Mouse (Mus musculus) macrophage (primary cell): ENCODE results near the gene Smim4. TPM values are rescaled to one million over a fixed set of nuclear protein-coding genes. Genes with fewer than 3 reads are reported as not detected.

ENCODE experiments used
- H3K27ac ChIP-seq: fragments of 350-480 bp; formaldehyde crosslinking; 2 replicates; pipeline ENCODE4 v1.9.0; 2021
- H3K36me3 ChIP-seq: fragments of 350-480 bp; formaldehyde crosslinking; 2 replicates; pipeline ENCODE4 v1.9.0; 2021; ENCODE audit errors: inconsistent target
- H3K4me3 ChIP-seq: fragments of 350-480 bp; formaldehyde crosslinking; 2 replicates; pipeline ENCODE4 v1.9.0; 2021; ENCODE audit errors: inconsistent target
- H3K79me2 ChIP-seq: fragments of 350-480 bp; formaldehyde crosslinking; 2 replicates; pipeline ENCODE4 v1.9.0; 2021; ENCODE audit errors: inconsistent target
- WGBS: methylation state at CpG from one replicate; pipeline ENCODE4 v1.1.7; 2026; ENCODE audit warnings: inconsistent platforms; ENCODE audit not compliant: missing documents; 5-methylcytosine and 5-hydroxymethylcytosine counted together
- polyA plus RNA-seq: library from polyadenylated mRNA; stranded (reverse); fragments of 250-400 nt; gene quantifications from 3 replicates; pipeline ENCODE4 v1.2.4, GENCODE M21; 2018; ENCODE audit warnings: inconsistent platforms

Smim4 gene
- polyA plus RNA-seq, 1 experiment from 2014 or later: 5.9 TPM

DNA sequence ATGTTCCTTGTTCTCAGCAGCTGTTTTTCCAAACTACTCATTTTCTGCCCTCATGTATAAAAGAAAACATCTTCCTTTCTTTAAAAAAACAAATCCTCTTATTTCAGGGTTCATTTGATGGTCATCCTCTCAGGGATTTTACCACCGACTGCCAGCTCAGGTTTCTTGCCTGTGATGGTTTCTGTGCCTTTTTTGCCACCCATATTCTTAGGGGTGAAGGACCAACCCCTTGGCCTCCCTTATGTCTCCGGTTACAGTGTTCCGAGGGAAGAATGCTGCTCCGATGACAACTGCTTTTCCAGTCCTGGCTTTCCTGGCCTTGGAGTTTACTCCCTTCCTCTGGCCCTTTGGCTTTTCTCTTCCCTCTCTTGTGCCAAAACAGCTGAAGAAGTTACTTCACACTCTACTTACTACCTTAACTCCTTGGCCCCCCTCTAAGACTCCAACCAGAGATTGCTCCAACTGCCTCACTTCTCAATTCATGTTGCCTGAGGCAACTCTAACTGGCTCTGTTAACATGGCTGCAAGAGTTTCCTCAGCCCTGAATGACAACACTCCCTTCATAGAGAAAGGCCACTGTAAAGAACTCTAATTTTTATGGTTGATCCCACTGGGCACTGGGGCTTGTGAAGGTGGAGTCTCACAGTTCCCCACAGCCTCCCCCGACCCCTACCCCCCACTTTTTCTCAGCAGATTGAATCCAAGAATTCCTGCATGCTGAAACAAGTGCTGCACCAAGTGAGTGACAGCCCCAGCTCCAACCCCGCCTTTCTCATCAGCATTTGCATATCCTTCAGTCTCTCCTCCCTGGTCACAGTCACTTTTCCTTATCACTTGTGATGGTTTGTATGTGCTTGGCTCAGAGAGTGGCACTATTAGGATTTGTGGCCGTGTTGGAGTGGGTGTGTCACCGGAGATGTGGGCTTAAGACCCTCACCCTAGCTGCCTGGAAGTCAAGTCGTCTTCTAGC lies 3.4 kb downstream of the Smim4 start:
- no peak overlapping the region for H3K27ac ChIP-seq
- 94% methylated on average over 8 of the region's 9 CpGs for WGBS

DNA sequence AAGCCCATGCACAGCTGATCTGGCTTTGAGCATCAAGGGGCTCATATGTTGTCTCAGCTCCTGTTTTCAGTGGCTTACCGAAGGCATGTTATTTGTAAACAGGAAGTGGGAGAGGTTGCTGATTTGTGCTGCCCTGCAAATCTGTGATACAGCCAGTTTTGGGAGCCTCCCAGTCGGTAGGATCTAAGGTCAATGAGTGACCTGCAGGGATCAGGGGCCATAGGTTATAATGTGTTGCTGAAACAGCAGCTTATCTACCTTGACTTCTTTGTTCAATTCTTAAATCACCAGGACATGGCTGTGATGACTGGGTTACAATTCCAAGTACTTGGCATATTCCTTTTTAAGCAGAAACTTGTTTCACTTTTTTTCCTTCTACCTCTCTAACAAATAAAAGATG lies 13.2 kb downstream of the Smim4 start:
- Histone ChIP-seq H3K79me2 (peaks cover 8% of the 10 kb centered on the region; the same call in 1 of the 2 replicates), H3K4me3 (no peak overlapping the region), H3K36me3 (peaks cover 73% of the 10 kb centered on the region), H3K27ac (no peak overlapping the region)
- 76% methylated on average over 2 of the region's 2 CpGs for WGBS

More for the DNA sequence above, 3.4 kb downstream of the Smim4 start:
- Histone ChIP-seq H3K36me3 (peaks cover 9% of the 10 kb centered on the region), H3K4me3 (no peak overlapping the region), H3K79me2 (peaks cover 77% of the 10 kb centered on the region)

DNA sequence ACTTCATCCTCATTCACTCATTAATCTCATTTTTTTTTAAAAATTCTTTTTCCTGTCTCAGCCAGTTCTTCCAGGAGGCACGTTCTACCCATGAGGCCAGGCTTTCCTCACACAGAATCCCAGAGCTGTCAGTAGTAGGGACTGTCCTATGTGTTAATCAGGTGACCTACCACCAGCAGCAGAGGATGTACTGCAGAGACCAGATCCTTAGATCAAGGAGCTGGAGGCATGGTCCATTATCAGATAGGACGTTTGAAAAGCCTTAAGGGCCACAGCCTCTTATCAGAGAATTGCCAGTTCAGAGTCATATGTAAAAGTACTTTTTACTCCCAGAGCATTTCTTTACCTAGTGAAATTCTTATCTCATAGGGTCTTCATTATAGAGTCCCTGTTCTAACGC lies 14.7 kb downstream of the Smim4 start:
- H3K79me2 ChIP-seq: no peaks in the 10 kb centered on the region; the same call in 1 of the 2 replicates
- H3K27ac ChIP-seq: no peak overlapping the region
- WGBS: 95% methylated on average over 3 of the region's 3 CpGs
- no peak overlapping the region for H3K4me3 ChIP-seq
- H3K36me3 ChIP-seq: peaks cover 79% of the 10 kb centered on the region

DNA sequence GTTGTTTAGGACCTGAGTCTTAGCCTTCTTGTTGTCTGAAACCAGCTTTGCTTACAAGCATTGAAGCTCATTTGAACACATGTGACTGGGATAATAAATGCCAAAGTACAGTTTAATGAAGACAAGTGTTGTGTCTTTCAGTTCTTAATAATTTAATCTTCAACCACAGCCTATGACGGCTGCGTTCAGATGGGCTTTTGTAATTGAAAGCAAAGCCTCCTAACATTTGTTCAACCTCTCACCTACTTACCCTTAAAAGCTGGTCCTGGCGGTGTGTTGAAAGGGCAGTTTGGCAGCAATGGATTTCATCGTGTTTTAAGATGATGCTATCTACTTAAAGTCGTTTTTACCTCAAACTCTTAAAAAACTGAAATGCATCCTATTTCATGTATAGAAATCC lies 16.6 kb downstream of the Smim4 start:
- no peak overlapping the region for H3K4me3 ChIP-seq
- peaks cover 67% of the 10 kb centered on the region for H3K36me3 ChIP-seq
- H3K79me2 ChIP-seq: no peaks in the 10 kb centered on the region
- WGBS: 98% methylated on average over 5 of the region's 5 CpGs
- no peak overlapping the region for H3K27ac ChIP-seq

DNA sequence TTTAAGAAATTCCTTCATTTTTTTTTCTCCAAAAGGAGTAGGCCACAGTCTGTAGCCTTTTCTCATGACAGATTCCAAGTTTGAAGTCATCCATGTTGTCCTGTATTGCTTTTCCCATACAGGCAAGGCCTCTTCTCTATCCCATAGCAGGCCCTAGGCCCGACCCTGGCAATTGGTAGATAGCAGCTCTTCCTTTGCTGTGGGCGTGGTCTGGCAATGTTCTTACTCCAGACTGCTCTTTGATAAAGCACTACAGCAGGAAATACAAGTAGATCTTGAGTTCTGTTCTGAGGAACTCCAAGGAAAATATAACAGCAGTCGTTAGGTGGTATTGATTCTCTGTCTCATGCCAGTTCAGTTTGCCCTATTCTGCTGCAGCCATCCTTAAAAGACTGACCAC lies 18.1 kb downstream of the Smim4 start:
- no peak overlapping the region for H3K4me3 ChIP-seq
- WGBS: 96% methylated on average over 3 of the region's 3 CpGs
- no peaks in the 10 kb centered on the region for H3K79me2 ChIP-seq
- H3K36me3 ChIP-seq: peaks cover 67% of the 10 kb centered on the region
- H3K27ac ChIP-seq: no peak overlapping the region

DNA sequence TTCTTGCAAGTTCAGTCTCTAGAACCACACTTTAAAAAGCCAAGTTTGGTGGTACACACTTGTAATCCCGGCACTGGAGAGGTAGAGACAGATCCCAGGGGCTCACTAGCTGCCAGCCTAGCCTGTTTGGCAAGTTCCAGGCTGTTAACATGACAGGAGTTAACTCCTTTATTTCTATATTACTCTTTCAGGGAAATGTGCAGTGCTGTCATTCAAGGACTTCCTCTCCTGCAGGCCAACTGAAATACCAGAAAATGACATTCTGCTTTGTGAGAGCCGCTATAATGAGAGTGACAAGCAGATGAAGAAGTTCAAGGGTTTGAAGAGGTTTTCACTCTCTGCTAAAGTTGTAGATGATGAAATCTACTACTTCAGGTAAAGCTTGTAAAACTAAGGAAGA lies 23.6 kb downstream of the Smim4 start:
- no peak overlapping the region for H3K27ac ChIP-seq
- H3K36me3 ChIP-seq: peaks cover 38% of the 10 kb centered on the region
- WGBS: 92% methylated on average over 2 of the region's 2 CpGs
- no peak overlapping the region for H3K4me3 ChIP-seq
- H3K79me2 ChIP-seq: no peaks in the 10 kb centered on the region

DNA sequence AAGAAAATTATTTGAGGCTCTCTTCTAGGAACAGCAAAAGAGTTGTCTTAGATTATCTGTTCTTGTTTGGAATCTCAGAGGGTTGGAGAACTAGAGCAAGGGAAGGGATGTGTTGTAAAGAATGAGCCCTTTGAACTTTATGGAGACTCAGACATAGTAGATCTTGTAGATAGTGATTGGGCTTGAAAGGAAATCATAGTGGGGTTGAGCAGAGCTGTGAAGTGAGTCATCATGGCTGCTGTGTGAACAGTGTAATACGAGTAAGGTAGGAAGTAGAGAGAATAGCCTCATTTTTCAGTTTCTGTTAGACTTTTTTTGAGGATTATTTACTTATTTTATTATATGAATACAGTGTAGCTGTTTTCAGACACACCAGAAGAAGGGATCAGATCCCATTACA lies 38.8 kb downstream of the Smim4 start:
- Histone ChIP-seq H3K79me2 (no peaks in the 10 kb centered on the region), H3K27ac (no peak overlapping the region), H3K4me3 (no peak overlapping the region), H3K36me3 (peaks cover 57% of the 10 kb centered on the region)
- WGBS: 92% methylated on average over 1 of the region's 1 CpGs

GRCm38 (mm10) chr14:31088515-31088914 lies 40.2 kb downstream of the Smim4 start:
- WGBS: 80% methylated on average over 2 of the region's 2 CpGs

DNA sequence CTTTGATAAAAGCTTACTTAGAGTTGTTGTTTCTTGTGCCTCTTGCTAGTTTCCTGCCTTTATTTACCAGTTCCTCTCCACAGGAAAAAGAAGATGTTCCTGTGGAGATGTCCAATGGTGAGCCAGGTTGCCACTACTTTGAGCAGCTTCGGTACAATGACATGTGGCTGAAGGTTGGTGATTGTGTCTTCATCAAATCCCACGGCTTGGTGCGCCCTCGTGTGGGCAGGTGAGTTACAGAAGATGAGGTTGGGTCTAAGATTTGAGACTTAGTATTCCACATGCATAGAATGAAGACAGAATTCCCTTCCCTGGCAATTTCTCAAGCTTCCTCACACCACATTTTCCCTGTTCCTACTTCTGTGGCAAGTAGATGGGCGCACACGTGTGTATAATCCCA lies 41.3 kb downstream of the Smim4 start:
- no peak overlapping the region for H3K27ac ChIP-seq
- 84% methylated on average over 6 of the region's 6 CpGs for WGBS
- no peak overlapping the region for H3K4me3 ChIP-seq
- no peaks in the 10 kb centered on the region for H3K79me2 ChIP-seq
- H3K36me3 ChIP-seq: peaks cover 77% of the 10 kb centered on the region

More at GRCm38 (mm10) chr14:31088515-31088914, 40.2 kb downstream of the Smim4 start:
- Histone ChIP-seq H3K36me3 (peaks cover 71% of the 10 kb centered on the region), H3K27ac (no peak overlapping the region), H3K79me2 (no peaks in the 10 kb centered on the region), H3K4me3 (no peak overlapping the region)

GRCm38 (mm10) chr14:31081147-31081546 lies 47.6 kb downstream of the Smim4 start:
- Histone ChIP-seq H3K27ac (no peak overlapping the region), H3K79me2 (no peaks in the 10 kb centered on the region; the same call in 1 of the 2 replicates), H3K4me3 (no peak overlapping the region), H3K36me3 (peaks cover 68% of the 10 kb centered on the region)

DNA sequence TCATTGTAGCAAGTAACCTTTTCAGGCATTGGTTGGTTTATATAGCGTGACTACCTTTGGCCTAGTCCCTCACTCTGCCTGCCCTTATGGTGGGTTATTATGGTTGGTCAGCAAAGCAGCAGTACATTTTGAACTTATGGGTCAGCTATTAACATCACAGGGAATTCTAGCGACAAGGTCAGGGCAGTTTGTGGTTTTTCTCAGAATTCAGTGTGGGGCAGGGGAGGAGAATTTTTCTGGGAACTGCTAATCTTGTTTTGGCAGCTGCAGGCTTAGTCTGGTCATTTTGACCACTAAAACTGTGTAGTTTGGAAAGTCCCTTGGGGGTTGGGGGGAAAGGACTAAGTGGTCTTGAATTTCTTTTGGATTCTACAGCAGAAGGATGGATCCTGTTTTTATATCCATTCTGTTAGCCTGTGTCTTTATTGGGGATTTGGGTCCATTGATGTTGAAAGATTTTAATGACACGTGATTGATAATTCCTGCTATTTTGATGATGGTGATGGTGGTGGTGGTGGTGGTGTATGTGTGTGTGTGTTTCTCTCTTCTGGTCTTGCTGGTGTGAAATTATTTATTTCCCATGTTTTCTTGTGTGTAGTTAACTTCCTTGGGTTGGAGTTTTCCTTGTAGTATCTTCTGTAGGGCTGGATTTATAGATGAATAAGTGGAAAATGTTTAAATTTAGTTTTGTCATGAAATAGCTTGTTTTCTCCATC lies 49.3 kb downstream of the Smim4 start:
- no peaks in the 10 kb centered on the region; the same call in 1 of the 2 replicates for H3K79me2 ChIP-seq
- H3K36me3 ChIP-seq: peaks cover 66% of the 10 kb centered on the region
- no peak overlapping the region for H3K4me3 ChIP-seq
- H3K27ac ChIP-seq: no peak overlapping the region
- WGBS: 86% methylated on average over 3 of the region's 3 CpGs

DNA sequence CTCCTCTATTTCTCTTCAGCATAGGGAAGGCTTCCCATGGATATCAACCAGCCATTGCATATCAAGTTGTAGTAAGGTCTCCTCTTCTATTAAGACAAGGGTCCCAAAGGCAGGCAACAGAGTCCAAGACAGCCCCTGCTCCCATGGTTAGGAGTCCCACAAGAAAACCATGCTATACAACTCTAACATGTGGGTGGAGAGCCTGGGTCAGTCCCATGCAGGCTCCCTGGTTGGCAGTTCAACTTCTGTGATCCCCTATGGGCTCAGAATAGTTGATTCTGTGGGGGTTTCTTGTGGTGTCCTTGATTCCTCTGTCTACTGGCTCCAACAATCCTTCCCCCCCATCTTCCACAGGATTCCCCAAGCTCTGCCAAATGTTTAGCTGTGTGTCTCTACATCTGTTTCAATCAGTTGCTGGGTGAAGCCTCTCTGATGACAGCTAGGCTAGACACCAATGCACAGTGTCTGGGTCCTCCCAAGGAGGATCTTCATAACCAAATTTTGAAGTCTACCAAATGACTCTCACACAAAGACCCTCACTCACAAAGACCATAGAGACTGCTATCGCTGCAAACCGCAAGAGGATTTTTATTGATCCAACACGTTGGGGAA lies 50.1 kb downstream of the Smim4 start:
- no peak overlapping the region for H3K27ac ChIP-seq
- H3K4me3 ChIP-seq: no peak overlapping the region
- no peaks in the 10 kb centered on the region; the same call in 1 of the 2 replicates for H3K79me2 ChIP-seq
- H3K36me3 ChIP-seq: peaks cover 61% of the 10 kb centered on the region
- 100% methylated on average over 3 of the region's 3 CpGs for WGBS

DNA sequence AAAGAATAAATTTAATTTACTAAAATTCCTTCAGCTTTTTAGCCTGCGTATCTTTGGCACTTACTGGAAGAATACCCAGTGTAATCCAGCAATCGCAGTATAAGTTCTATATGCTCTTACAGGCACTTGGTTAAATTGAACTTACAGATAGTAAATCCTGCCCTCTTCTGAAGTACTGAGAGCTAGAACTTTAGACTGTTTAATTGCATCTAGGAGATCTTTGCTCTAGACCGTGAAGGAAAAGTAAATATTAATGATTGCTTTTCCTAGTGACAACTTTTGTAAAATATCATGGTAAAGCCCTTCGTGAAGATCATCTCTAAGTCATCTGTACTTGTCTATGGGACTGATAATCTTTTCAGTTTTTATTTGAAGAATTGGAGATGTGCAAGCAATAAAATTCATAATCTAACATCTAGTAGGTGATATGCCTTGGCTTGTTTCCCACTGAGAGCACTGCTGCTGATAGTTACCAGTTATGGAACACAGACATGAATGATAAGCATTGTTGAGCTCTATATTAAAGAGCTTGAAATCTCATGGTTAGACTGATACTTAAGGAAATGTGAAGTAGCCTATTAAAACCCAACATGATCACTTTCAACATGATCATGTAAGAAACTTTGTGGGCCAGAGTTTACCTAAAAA lies 59.5 kb downstream of the Smim4 start:
- WGBS: 100% methylated on average over 4 of the region's 4 CpGs
- Histone ChIP-seq H3K4me3 (no peak overlapping the region), H3K79me2 (no peaks in the 10 kb centered on the region), H3K27ac (no peak overlapping the region), H3K36me3 (peaks cover 49% of the 10 kb centered on the region)

GRCm38 (mm10) chr14:31062277-31062676 lies 66.5 kb downstream of the Smim4 start:
- no peak overlapping the region for H3K27ac ChIP-seq
- H3K36me3 ChIP-seq: peaks cover 50% of the 10 kb centered on the region
- no peak overlapping the region for H3K4me3 ChIP-seq
- WGBS: 60% methylated on average over 1 of the region's 1 CpGs
- H3K79me2 ChIP-seq: no peaks in the 10 kb centered on the region
